Mouse (Mus musculus): ENCODE results near the gene Hyal1.

DNA sequence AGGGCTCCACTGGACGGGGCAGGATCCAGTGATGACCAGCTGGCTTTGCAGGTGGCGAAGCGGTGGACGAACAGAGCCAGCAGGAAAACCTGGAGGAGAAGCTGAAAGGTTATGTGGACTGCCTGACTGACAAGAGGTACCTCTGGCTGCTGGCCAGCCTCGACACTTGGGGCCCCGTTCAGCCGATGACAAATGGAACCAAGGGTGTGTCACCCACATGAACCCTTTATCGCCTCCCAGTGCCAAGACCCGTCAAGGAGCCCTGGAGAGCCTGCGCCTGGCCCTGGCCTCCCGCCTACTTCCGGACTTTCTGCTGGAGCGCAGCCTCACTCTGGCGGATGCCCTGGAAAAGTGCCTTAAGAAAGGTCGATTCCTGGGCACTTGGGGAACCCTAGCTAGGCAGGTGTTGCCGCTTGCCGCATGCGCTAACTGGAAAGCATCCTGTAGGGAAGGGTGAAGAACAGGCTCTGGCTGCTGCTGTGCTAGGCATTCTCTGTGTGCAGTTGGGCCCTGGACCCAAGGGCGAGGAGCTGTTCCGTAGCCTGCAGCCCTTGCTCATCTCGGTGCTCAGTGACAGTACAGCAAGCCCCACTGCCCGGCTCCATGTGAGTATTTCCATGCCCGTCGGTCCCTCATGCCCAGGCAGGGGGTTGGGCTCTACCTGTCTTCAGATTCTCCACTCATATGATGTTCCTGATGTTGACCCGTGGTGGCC, 13.5 kb downstream of the Hyal1 start:
- TF ChIP-seq JUND (conservative IDR thresholded peaks at IDR 0.05; ENCODE audit: low read depth, low read length): no peak
- no peak for TF ChIP-seq CTCF (conservative IDR thresholded peaks at IDR 0.05 in 1 of 2, IDR thresholded peaks at IDR 0.05 in 1 of 2; ENCODE audit: low read depth in 2 of 2, low read length in 2 of 2)
- no peak for TF ChIP-seq ZMIZ1 (IDR thresholded peaks at IDR 0.05; ENCODE audit: low read depth, low read length)
